Mouse (Mus musculus) Patski (cell line): ENCODE data around the gene Amotl2. TPM values are rescaled to one million over a fixed set of nuclear protein-coding genes. Genes with fewer than 3 reads are reported as not detected.
A peak's percentile ranks its signal among the peaks of the same experiment; 100 is the strongest.
"Not testable (repeated sequence)": the region's sequence is repeated elsewhere in the genome, so short reads cannot be mapped to it uniquely, and the experiment has no call there.

Experiments
- ATAC-seq: fragments of 100-300 bp; one replicate; pipeline ENCODE4 v1.8.0; 2021
- CTCF ChIA-PET: fragments of 350-600 bp; sonication (Branson Sonifier 250); formaldehyde crosslinking; loops from one replicate; lab custom pipeline; 2022; ENCODE audit warnings: inconsistent platforms; lab: Charles Lee
- POLR2A ChIA-PET: fragments of 350-600 bp; sonication (Branson Sonifier 250); formaldehyde crosslinking; loops from one replicate; lab custom pipeline; 2022; ENCODE audit warnings: antibody characterized with exemption, inconsistent platforms; lab: Charles Lee
- DNase-seq: peaks from one replicate; pipeline ENCODE4 v3.0.0-alpha.2; 2011; ENCODE audit warnings: low read depth, low spot score
- H3K27me3 ChIP-seq: fragments of 371-371 bp; one replicate; pipeline ENCODE4 v1.5.1; 2021
- CTCF ChIP-seq: fragments of 100-300 bp; IDR thresholded peaks from one replicate; pipeline ENCODE4 v1.5.1; 2021
- in situ Hi-C: fragments of 300-500 bp; cut with MboI; formaldehyde crosslinking; loops from 3 replicates; pipeline ENCODE4 v1.11.1; 2018; ENCODE audit warnings: low pct_unique_long_range_greater_than_20kb, mixed read lengths
- polyA plus RNA-seq: library from polyadenylated mRNA; unstranded; gene quantifications from one replicate; pipeline ENCODE4 v1.2.3, GENCODE M21; 2021

Gene Amotl2
- polyA plus RNA-seq, 1 experiment from 2014 or later = 306 TPM

DNA sequence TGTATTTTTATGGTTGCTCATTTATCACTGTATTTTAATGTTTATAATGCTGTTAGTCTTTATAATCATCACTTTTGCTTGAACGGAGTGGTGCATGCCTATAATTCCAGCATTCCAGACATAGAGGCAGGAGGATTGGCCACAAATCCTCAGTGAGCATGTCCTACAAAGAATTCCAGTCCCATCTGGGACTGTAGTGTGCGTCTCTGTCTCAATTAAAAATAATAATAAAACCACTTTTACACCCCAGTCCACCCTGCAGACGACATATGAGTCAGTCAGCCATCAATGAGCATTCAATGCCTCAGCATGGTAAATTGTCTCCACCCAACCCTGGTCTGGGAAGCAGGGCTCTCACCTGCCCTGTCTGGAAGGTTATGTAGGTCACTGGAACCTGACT lies 46.4 kb downstream of the Amotl2 start:
- CTCF ChIA-PET = interaction anchor here (1.2 to 3.9 kb wide), 6 partner anchors 20 to 126 kb away, joined by 3 to 14 read pairs (median 7); no protein-coding TSS in a partner anchor
- POLR2A ChIA-PET = interaction anchor here (0.6 to 4.4 kb wide), 11 partner anchors 9 to 73 kb away, joined by 3 to 42 read pairs (median 6); no protein-coding TSS in a partner anchor

DNA sequence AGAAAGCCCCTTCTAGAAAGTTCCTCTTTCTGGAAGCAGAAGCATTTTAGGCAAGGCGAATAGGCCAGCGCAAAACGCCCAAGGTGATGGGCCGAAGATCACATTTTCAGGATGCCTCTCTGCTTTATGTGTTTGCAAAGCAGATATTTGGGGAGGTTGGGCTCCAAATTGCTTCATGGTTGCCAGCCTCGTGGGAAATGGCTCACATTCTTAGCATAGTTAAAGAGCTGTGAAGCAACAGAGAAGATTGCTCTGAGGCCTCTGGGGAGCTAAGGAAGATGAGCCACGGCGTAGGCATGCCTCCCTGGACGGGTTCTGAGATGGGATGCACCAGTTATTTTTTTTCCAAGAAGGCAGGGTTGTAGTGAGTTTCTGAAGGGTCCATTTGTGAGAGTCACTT lies 47.0 kb downstream of the Amotl2 start:
- CTCF ChIA-PET = interaction anchor here (1.0 to 3.9 kb wide), 7 partner anchors 9 to 127 kb away, joined by 3 to 14 read pairs (median 4); no protein-coding TSS in a partner anchor
- in situ Hi-C loops = no loop called here
- TF ChIP-seq CTCF = no peak
- DNase-seq (peak; percentile 92), ATAC-seq (peak; percentile 83)
- no peaks in the 10 kb centered on the region for H3K27me3 ChIP-seq
- POLR2A ChIA-PET = interaction anchor here (0.6 to 4.4 kb wide), 14 partner anchors 10 to 130 kb away, joined by 3 to 42 read pairs (median 4); no protein-coding TSS in a partner anchor

More for the DNA sequence above, 46.4 kb downstream of the Amotl2 start:
- no peaks in the 10 kb centered on the region for H3K27me3 ChIP-seq
- in situ Hi-C loops = no loop called here
- peak; percentile 49 for ATAC-seq
- no peak for DNase-seq
- TF ChIP-seq CTCF = no peak

- in situ Hi-C loops, DNase-seq, H3K27me3 ChIP-seq, ATAC-seq: not testable (repeated sequence)
- POLR2A ChIA-PET = interaction anchor here (1.5 to 4.4 kb wide), 7 partner anchors 11 to 49 kb away, joined by 4 to 38 read pairs (median 6); no protein-coding TSS in a partner anchor
- CTCF ChIA-PET = interaction anchor here (1.1 kb wide), 1 partner anchor 33 kb away, joined by 3 read pairs; no protein-coding TSS in a partner anchor
Measured at GRCm38 (mm10) chr9:102764540-102764939, 48.1 kb downstream of the Amotl2 start.

DNA sequence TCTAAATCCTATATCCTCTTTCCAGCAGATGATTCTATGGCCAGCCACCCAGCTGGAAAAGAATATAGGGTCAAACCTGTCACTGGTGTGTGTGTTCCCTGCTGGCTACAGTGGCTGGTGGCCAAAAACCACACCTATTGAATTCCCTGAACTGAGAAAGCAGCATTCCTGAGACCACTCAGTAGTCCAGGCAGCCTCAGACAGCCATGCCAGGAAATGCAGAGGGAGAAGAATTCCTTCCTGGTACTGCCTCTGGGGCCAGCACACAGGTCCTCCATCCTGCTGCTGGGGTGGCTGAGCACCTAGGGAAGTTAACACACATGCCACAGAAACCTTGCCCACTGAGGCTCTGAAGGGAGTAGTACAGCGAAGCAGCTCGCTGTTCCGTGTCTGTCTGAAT lies 50.3 kb downstream of the Amotl2 start:
- ATAC-seq = peak; percentile 11
- no peak for TF ChIP-seq CTCF
- POLR2A ChIA-PET = interaction anchor here (0.8 to 1.3 kb wide), 6 partner anchors 10 to 51 kb away, joined by 3 to 5 read pairs (median 4); partner anchors contain the start of gene Amotl2
- CTCF ChIA-PET = interaction anchor here (1.1 to 1.6 kb wide), 3 partner anchors 14 to 130 kb away, joined by 3 to 4 read pairs (median 3); no protein-coding TSS in a partner anchor
- DNase-seq = no peak
- in situ Hi-C loops = no loop called here
- H3K27me3 ChIP-seq = no peaks in the 10 kb centered on the region

DNA sequence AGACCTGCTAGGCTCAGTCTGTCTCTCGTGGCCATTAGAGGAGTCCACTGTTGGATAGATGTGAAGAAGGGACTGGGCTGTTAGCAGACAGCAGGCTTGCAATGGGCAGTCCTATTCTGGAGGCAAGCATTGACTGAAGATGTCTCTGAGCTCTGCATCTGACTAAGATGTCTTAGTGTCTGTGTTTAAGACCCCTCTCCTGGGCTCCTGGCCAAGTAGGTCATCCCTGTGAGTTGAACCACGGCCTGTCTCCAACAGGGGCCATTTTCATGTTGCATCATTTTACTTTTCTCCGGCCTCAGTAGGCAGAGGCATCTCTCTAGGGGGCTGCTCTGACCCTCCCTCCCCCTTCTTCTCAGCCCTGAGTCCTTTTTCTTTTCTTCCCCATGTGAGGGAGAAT lies 52.8 kb downstream of the Amotl2 start:
- CTCF ChIA-PET = interaction anchor here (1.0 to 3.9 kb wide), 2 partner anchors 10 to 13 kb away, joined by 3 to 15 read pairs; no protein-coding TSS in a partner anchor
- no peaks in the 10 kb centered on the region for H3K27me3 ChIP-seq
- DNase-seq (no peak), ATAC-seq (no peak)
- in situ Hi-C loops = no loop called here
- POLR2A ChIA-PET = interaction anchor here (0.8 to 1.6 kb wide), 8 partner anchors 9 to 48 kb away, joined by 3 to 9 read pairs (median 4); no protein-coding TSS in a partner anchor
- TF ChIP-seq CTCF = no peak

GRCm38 (mm10) chr9:102770190-102770589 lies 53.7 kb downstream of the Amotl2 start:
- in situ Hi-C loops = no loop called here
- no peak for DNase-seq
- no peaks in the 10 kb centered on the region for H3K27me3 ChIP-seq
- no peak for ATAC-seq
- TF ChIP-seq CTCF = no peak
- CTCF ChIA-PET = interaction anchor here (0.9 to 3.9 kb wide), 4 partner anchors 9 to 134 kb away, joined by 3 to 15 read pairs (median 5); no protein-coding TSS in a partner anchor
- POLR2A ChIA-PET = interaction anchor here (0.8 to 1.7 kb wide), 8 partner anchors 10 to 49 kb away, joined by 3 to 9 read pairs (median 4); no protein-coding TSS in a partner anchor

GRCm38 (mm10) chr9:102771308-102771895 lies 54.9 kb downstream of the Amotl2 start:
- in situ Hi-C loops = no loop called here
- H3K27me3 ChIP-seq = no peaks in the 10 kb centered on the region
- TF ChIP-seq CTCF = no peak
- ChIA-PET CTCF (interaction anchor here (1.6 to 3.9 kb wide), 3 partner anchors 8 to 25 kb away, joined by 5 to 15 read pairs (median 5); no protein-coding TSS in a partner anchor), POLR2A (interaction anchor here (0.6 to 1.7 kb wide), 5 partner anchors 9 to 56 kb away, joined by 3 to 5 read pairs (median 3); no protein-coding TSS in a partner anchor)
- ATAC-seq (peak; percentile 28), DNase-seq (no peak)

GRCm38 (mm10) chr9:102777631-102778591 lies 61.4 kb downstream of the Amotl2 start:
- ChIA-PET POLR2A (interaction anchor here (1.3 to 10.3 kb wide), 3 partner anchors 14 to 143 kb away, joined by 4 to 312 read pairs (median 24); partner anchors contain the start of gene Amotl2), CTCF (interaction anchor here (1.1 to 3.2 kb wide), 3 partner anchors 52 to 58 kb away, joined by 3 to 13 read pairs (median 6); no protein-coding TSS in a partner anchor)
- H3K27me3 ChIP-seq = no peaks in the 10 kb centered on the region
- in situ Hi-C loops = loop anchor here (5.0 kb wide), 2 partner anchors 46 to 131 kb away; no protein-coding TSS in a partner anchor
- DNase-seq (no peak), ATAC-seq (peak; percentile 37)
- no peak for TF ChIP-seq CTCF

GRCm38 (mm10) chr9:102779493-102779892 lies 63.0 kb downstream of the Amotl2 start:
- ATAC-seq = peak; percentile 78
- POLR2A ChIA-PET = interaction anchor here (0.6 to 10.3 kb wide), 7 partner anchors 15 to 236 kb away, joined by 3 to 312 read pairs (median 3); partner anchors contain the start of gene Amotl2
- in situ Hi-C loops = loop anchor here (5.0 kb wide), 2 partner anchors 47 to 132 kb away; no protein-coding TSS in a partner anchor
- no peak for DNase-seq
- no peaks in the 10 kb centered on the region for H3K27me3 ChIP-seq
- peak; percentile 98 for TF ChIP-seq CTCF
- CTCF ChIA-PET = interaction anchor here (0.6 to 5.7 kb wide), 21 partner anchors 9 to 144 kb away, joined by 3 to 71 read pairs (median 4); no protein-coding TSS in a partner anchor

Other genes with a start within 250 kb of the Amotl2 start
- gene Ky, start 210.9 kb upstream of the Amotl2 start, polyA plus RNA-seq = not detected
- gene Anapc13, start 90.4 kb upstream of the Amotl2 start, polyA plus RNA-seq = 113 TPM
- 33.9 TPM for gene Cep63, start 90.1 kb upstream of the Amotl2 start, polyA plus RNA-seq
- 141 TPM for gene Ryk, start 118.2 kb downstream of the Amotl2 start, polyA plus RNA-seq